Mouse (Mus musculus): ENCODE measurements around the gene Pcnx. TPM values are rescaled to one million over a fixed set of nuclear protein-coding genes. Genes with fewer than 3 reads are reported as not detected.

Pcnx gene
- polyA plus RNA-seq, 1 experiment from 2014 or later: 8.6 TPM

- H3K27ac ChIP-seq (ENCODE audit: low read depth, low read length): no peak overlapping the region
- H3K4me3 ChIP-seq (ENCODE audit: low read length): no peak overlapping the region
- 53% methylated on average over 2 of the region's 2 CpGs for WGBS
- H3K27me3 ChIP-seq (replicated peaks; ENCODE audit: control insufficient read depth, insufficient read depth, low read length): no peaks in the 10 kb centered on the region
- H3K4me2 ChIP-seq (ENCODE audit: low read length): no peak overlapping the region
- no peak overlapping the region for H3K9ac ChIP-seq (ENCODE audit: low read depth, low read length)
- H3K9me3 ChIP-seq (ENCODE audit: control insufficient read depth, low read length): no peaks in the 10 kb centered on the region
- no peaks in the 10 kb centered on the region for H3K4me1 ChIP-seq (ENCODE audit: control insufficient read depth, insufficient read depth, low read depth, low read length)
- no peaks in the 10 kb centered on the region for H3K36me3 ChIP-seq (ENCODE audit: control insufficient read depth, insufficient read depth, low read length)
- ATAC-seq: no peak
Observed at GRCm38 (mm10) chr12:81828355-81828754, 31.5 kb upstream of the Pcnx start.

DNA sequence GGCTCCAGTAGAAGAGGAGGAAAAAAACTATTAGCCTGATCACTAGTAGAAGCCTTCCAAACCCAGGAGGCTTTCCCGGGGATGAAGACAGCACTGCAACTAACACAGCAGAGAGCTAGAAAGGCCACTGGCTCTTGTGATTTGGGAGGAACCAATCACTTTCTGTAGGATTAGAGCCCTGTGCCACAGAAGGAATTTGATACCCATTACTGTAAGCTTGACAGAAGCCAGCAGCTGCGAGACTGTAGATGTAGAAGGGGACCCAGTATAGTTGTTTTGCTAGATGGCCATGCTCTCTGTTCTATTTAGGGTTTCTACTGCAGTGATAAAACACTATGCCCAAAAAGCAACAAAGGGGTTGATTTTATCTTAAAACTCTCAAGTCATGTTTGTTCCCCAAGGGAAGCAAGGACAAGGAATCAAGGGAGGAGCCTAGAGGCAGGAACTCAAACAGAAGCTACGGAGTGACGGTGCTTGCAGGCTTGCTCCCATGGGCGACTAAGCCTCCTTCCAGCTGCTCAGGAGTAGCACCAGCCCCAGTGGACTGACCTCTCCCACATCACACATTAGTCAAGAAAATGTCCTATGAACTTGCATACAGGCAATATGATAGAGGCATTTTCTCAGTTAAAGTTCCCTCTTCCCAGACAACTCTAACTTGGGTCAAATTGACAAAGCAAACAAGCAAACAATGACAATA is 27.6 kb upstream of the Pcnx start:
- ATAC-seq: no peak
- Histone ChIP-seq H3K27ac (ENCODE audit: low read depth, low read length) (no peak overlapping the region), H3K9me3 (ENCODE audit: control insufficient read depth, low read length) (no peaks in the 10 kb centered on the region), H3K9ac (ENCODE audit: low read depth, low read length) (no peak overlapping the region), H3K27me3 (replicated peaks; ENCODE audit: control insufficient read depth, insufficient read depth, low read length) (no peaks in the 10 kb centered on the region), H3K4me2 (ENCODE audit: low read length) (no peak overlapping the region), H3K4me1 (ENCODE audit: control insufficient read depth, insufficient read depth, low read depth, low read length) (no peaks in the 10 kb centered on the region), H3K4me3 (ENCODE audit: low read length) (no peak overlapping the region), H3K36me3 (ENCODE audit: control insufficient read depth, insufficient read depth, low read length) (no peaks in the 10 kb centered on the region)
- WGBS: 71% methylated on average over 5 of the region's 5 CpGs

DNA sequence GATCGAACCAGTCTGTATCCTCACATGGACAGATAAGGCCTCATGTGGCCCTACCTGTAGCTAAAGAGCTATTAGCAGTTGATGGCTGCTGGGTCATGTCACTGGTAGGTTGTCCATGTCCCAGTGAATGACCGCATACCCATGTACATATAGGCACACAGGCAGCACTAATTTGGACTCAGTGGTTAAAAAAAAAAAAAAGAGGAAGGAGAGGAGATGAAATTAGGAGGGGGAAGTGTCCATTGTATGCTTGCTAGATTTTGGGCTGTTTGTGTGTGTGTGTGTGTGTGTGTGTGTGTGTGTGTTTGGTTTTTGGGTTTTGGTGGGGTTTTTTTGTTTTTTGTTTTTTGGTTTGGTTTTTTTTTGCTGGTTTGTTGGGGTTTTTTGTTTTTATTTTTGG is 26.7 kb upstream of the Pcnx start:
- no peaks in the 10 kb centered on the region for H3K9me3 ChIP-seq (ENCODE audit: control insufficient read depth, low read length)
- no peak overlapping the region for H3K27ac ChIP-seq (ENCODE audit: low read depth, low read length)
- no peak for ATAC-seq
- H3K4me2 ChIP-seq (ENCODE audit: low read length): no peak overlapping the region
- H3K36me3 ChIP-seq (ENCODE audit: control insufficient read depth, insufficient read depth, low read length): no peaks in the 10 kb centered on the region
- H3K27me3 ChIP-seq (replicated peaks; ENCODE audit: control insufficient read depth, insufficient read depth, low read length): no peaks in the 10 kb centered on the region
- 95% methylated on average over 2 of the region's 2 CpGs for WGBS
- no peak overlapping the region for H3K4me3 ChIP-seq (ENCODE audit: low read length)
- no peak overlapping the region for H3K9ac ChIP-seq (ENCODE audit: low read depth, low read length)
- H3K4me1 ChIP-seq (ENCODE audit: control insufficient read depth, insufficient read depth, low read depth, low read length): no peaks in the 10 kb centered on the region

- H3K27me3 ChIP-seq (replicated peaks; ENCODE audit: control insufficient read depth, insufficient read depth, low read length): no peaks in the 10 kb centered on the region
- H3K4me1 ChIP-seq (ENCODE audit: control insufficient read depth, insufficient read depth, low read depth, low read length): no peaks in the 10 kb centered on the region
- H3K36me3 ChIP-seq (ENCODE audit: control insufficient read depth, insufficient read depth, low read length): no peaks in the 10 kb centered on the region
- H3K4me3 ChIP-seq (ENCODE audit: low read length): no peak overlapping the region
- ATAC-seq: no peak
- H3K9me3 ChIP-seq (ENCODE audit: control insufficient read depth, low read length): no peaks in the 10 kb centered on the region
- no peak overlapping the region for H3K27ac ChIP-seq (ENCODE audit: low read depth, low read length)
- H3K9ac ChIP-seq (ENCODE audit: low read depth, low read length): no peak overlapping the region
- 79% methylated on average over 8 of the region's 8 CpGs for WGBS
- no peak overlapping the region for H3K4me2 ChIP-seq (ENCODE audit: low read length)
Observed at GRCm38 (mm10) chr12:81836162-81836561, 23.7 kb upstream of the Pcnx start.

DNA sequence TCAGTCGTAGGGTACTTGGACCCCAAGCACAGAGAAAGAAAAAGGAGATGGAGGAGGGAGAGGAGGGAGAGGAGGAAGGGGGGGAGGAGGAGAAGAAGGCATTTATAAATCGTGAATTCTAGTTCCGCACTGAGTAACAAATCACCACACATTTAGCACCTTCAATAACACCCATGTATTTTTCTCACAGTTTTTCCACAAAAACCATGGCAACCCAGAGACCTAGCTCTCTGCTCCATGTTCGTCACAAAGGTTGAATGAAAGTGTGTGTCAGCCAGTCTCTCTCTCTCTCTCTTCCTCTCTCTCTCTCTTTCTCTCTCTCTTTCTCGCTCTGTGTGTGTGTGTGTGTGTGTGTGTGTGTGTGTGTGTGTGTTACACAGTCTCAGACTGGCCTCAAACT is 22.4 kb upstream of the Pcnx start:
- Histone ChIP-seq H3K9me3 (ENCODE audit: control insufficient read depth, low read length) (no peaks in the 10 kb centered on the region), H3K27ac (ENCODE audit: low read depth, low read length) (no peak overlapping the region), H3K36me3 (ENCODE audit: control insufficient read depth, insufficient read depth, low read length) (no peaks in the 10 kb centered on the region), H3K27me3 (replicated peaks; ENCODE audit: control insufficient read depth, insufficient read depth, low read length) (no peaks in the 10 kb centered on the region), H3K4me2 (ENCODE audit: low read length) (no peak overlapping the region), H3K9ac (ENCODE audit: low read depth, low read length) (no peak overlapping the region), H3K4me1 (ENCODE audit: control insufficient read depth, insufficient read depth, low read depth, low read length) (no peaks in the 10 kb centered on the region), H3K4me3 (ENCODE audit: low read length) (no peak overlapping the region)
- WGBS: 56% methylated on average over 5 of the region's 5 CpGs
- no peak for ATAC-seq

GRCm38 (mm10) chr12:81839663-81840062 is 20.2 kb upstream of the Pcnx start:
- no peak for ATAC-seq
- WGBS: 96% methylated on average over 5 of the region's 5 CpGs
- H3K27ac ChIP-seq (ENCODE audit: low read depth, low read length): no peak overlapping the region

GRCm38 (mm10) chr12:81841046-81841445 is 18.8 kb upstream of the Pcnx start:
- Histone ChIP-seq H3K9ac (ENCODE audit: low read depth, low read length) (no peak overlapping the region), H3K4me3 (ENCODE audit: low read length) (no peak overlapping the region), H3K27me3 (replicated peaks; ENCODE audit: control insufficient read depth, insufficient read depth, low read length) (no peaks in the 10 kb centered on the region), H3K4me1 (ENCODE audit: control insufficient read depth, insufficient read depth, low read depth, low read length) (peaks cover 8% of the 10 kb centered on the region), H3K9me3 (ENCODE audit: control insufficient read depth, low read length) (no peaks in the 10 kb centered on the region), H3K4me2 (ENCODE audit: low read length) (no peak overlapping the region), H3K36me3 (ENCODE audit: control insufficient read depth, insufficient read depth, low read length) (no peaks in the 10 kb centered on the region), H3K27ac (ENCODE audit: low read depth, low read length) (no peak overlapping the region)
- no peak for ATAC-seq
- 88% methylated on average over 5 of the region's 5 CpGs for WGBS

More at GRCm38 (mm10) chr12:81839663-81840062, 20.2 kb upstream of the Pcnx start:
- no peak overlapping the region for H3K4me3 ChIP-seq (ENCODE audit: low read length)
- no peak overlapping the region for H3K4me2 ChIP-seq (ENCODE audit: low read length)
- H3K27me3 ChIP-seq (replicated peaks; ENCODE audit: control insufficient read depth, insufficient read depth, low read length): no peaks in the 10 kb centered on the region
- H3K9ac ChIP-seq (ENCODE audit: low read depth, low read length): no peak overlapping the region
- peaks cover 2% of the 10 kb centered on the region for H3K4me1 ChIP-seq (ENCODE audit: control insufficient read depth, insufficient read depth, low read depth, low read length)
- no peaks in the 10 kb centered on the region for H3K9me3 ChIP-seq (ENCODE audit: control insufficient read depth, low read length)
- H3K36me3 ChIP-seq (ENCODE audit: control insufficient read depth, insufficient read depth, low read length): no peaks in the 10 kb centered on the region

DNA sequence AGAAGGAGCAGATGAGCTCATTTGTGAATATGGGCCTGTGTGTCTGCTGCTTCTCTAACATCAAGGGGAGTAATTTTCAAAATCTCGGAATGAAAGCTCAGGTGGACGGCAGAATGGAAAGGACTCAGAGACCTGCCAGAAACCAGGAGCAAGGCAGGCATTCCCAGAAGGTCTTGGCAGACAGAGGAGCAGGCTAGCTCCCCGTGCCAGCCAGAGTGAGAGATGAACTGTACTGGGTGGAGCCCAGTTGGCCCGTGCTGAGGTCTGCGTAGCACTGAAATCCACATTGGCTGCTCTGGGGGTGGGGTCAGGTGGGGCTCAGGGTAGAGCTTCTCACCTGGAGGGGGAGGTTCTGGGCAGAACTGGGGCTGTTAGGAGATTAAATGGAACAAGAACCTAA is 16.3 kb upstream of the Pcnx start:
- H3K9me3 ChIP-seq (ENCODE audit: control insufficient read depth, low read length): no peaks in the 10 kb centered on the region
- H3K9ac ChIP-seq (ENCODE audit: low read depth, low read length): no peak overlapping the region
- WGBS: 76% methylated on average over 5 of the region's 5 CpGs
- ATAC-seq: peak; percentile 11; the same call in 1 of the 2 replicates
- H3K4me2 ChIP-seq (ENCODE audit: low read length): no peak overlapping the region
- H3K27me3 ChIP-seq (replicated peaks; ENCODE audit: control insufficient read depth, insufficient read depth, low read length): no peaks in the 10 kb centered on the region
- H3K4me3 ChIP-seq (ENCODE audit: low read length): no peak overlapping the region
- no peaks in the 10 kb centered on the region for H3K36me3 ChIP-seq (ENCODE audit: control insufficient read depth, insufficient read depth, low read length)
- no peak overlapping the region for H3K27ac ChIP-seq (ENCODE audit: low read depth, low read length)
- peaks cover 8% of the 10 kb centered on the region for H3K4me1 ChIP-seq (ENCODE audit: control insufficient read depth, insufficient read depth, low read depth, low read length)

GRCm38 (mm10) chr12:81844572-81844971 is 15.3 kb upstream of the Pcnx start:
- H3K4me3 ChIP-seq (ENCODE audit: low read length): peak overlapping the region; percentile 7; the same call in 1 of the 2 replicates
- H3K4me2 ChIP-seq (ENCODE audit: low read length): peak overlapping the region; percentile 40
- H3K27ac ChIP-seq (ENCODE audit: low read depth, low read length): no peak overlapping the region
- 51% methylated on average over 13 of the region's 13 CpGs for WGBS
- peaks cover 8% of the 10 kb centered on the region for H3K4me1 ChIP-seq (ENCODE audit: control insufficient read depth, insufficient read depth, low read depth, low read length)
- no peak; the same call in 1 of the 2 replicates for ATAC-seq
- H3K9ac ChIP-seq (ENCODE audit: low read depth, low read length): no peak overlapping the region
- no peaks in the 10 kb centered on the region for H3K27me3 ChIP-seq (replicated peaks; ENCODE audit: control insufficient read depth, insufficient read depth, low read length)
- no peaks in the 10 kb centered on the region for H3K36me3 ChIP-seq (ENCODE audit: control insufficient read depth, insufficient read depth, low read length)
- no peaks in the 10 kb centered on the region for H3K9me3 ChIP-seq (ENCODE audit: control insufficient read depth, low read length)

All from hindbrain, embryonic 16.5 days (tissue).